Mouse (Mus musculus): ENCODE measurements around the gene Acss1.

DNA sequence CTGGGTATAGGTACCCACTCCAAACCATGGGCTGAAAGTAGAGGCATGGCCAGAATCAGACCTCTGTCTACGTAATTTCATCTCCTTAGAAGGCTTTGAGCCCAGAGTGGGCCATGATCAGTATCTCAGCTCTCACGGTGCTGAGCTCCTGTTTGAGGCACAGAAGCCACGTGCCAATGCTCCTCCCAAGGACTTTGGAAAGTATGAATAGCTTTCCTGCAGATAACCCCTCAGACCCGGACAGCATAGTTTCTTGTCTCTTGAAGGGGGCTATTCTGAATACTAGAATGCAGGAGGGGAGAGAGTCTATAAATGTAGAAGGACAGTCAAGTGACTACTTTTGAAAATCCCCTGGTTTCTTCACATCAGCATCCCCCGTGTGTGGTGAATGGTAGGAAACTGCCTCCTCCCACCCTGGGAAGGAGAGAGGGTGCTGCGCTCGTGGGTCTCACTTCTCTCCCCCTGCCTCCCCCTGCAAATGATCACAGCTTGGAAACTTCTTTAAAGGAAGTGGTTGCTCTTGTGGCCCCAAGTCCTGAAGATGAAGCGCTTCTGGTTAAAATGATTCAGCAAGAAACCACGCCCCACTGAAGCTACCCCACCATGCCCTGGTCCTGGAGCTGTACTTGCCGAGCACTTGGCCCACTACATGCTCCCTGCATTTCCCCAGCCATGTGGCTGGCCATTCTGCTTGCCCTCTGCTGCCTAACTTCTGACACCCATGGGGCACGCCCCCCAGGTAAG, 98.3 kb downstream of the Acss1 start, which contains the start of gene Cst7:
- no peak for TF ChIP-seq EP300 (IDR thresholded peaks at IDR 0.05; ENCODE audit: insufficient read depth, low read depth, low read length)
- no peak for TF ChIP-seq CTCF (IDR thresholded peaks at IDR 0.05)
